Mouse (Mus musculus): ENCODE measurements at regions not wholly inside any gene's neighbourhood (a gene's known extent, or its start where the extent isn't known, plus 50 kb on each side); places are given as distances from the start of the nearest gene placed in this dataset.

GRCm38 (mm10) chr13:56350705-56351400 is 54.5 kb upstream of the Cxcl14 start:
- TF ChIP-seq CTCF (IDR thresholded peaks at IDR 0.05) (no peak), EP300 (IDR thresholded peaks at IDR 0.05) (no peak)
